Mouse (Mus musculus) testis, adult 2 months (tissue): ENCODE measurements around the gene Etnk1. TPM values are rescaled to one million over a fixed set of nuclear protein-coding genes. Genes with fewer than 3 reads are reported as not detected.

Experiments
- H3K27ac ChIP-seq: fragments of 200-500 bp; 2 replicates; pipeline ENCODE4 v1.5.1; 2012; ENCODE audit warnings: low read depth, low read length; ENCODE audit not compliant: control insufficient read depth, insufficient read depth
- H3K27me3 ChIP-seq: fragments of 200-500 bp; 2 replicates; pipeline ENCODE4 v1.6.1; 2012; ENCODE audit warnings: mild to moderate bottlenecking, low read length, moderate library complexity; ENCODE audit not compliant: control insufficient read depth, insufficient read depth
- H3K36me3 ChIP-seq: fragments of 200-500 bp; 2 replicates; pipeline ENCODE4 v1.6.1; 2012; ENCODE audit warnings: mild to moderate bottlenecking, low read length; ENCODE audit not compliant: control insufficient read depth, insufficient read depth
- H3K4me1 ChIP-seq: fragments of 200-500 bp; 2 replicates; pipeline ENCODE4 v1.6.1; 2012; ENCODE audit warnings: low read length; ENCODE audit not compliant: control insufficient read depth, insufficient read depth
- H3K4me3 ChIP-seq: fragments of 200-500 bp; 2 replicates; pipeline ENCODE4 v1.5.1; 2012; ENCODE audit warnings: low read depth, mild to moderate bottlenecking, low read length, moderate library complexity, mixed read lengths; ENCODE audit not compliant: control insufficient read depth
- CTCF ChIP-seq: fragments of 200-500 bp; IDR thresholded peaks from 2 replicates; pipeline ENCODE4 v1.5.1; 2012; ENCODE audit warnings: low read depth, mild to moderate bottlenecking, inconsistent platforms, low read length, moderate library complexity; ENCODE audit not compliant: control insufficient read depth, insufficient read depth, insufficient replicate concordance
- POLR2A ChIP-seq: fragments of 200-500 bp; IDR thresholded peaks from 2 replicates; pipeline ENCODE4 v1.6.1; 2012; ENCODE audit warnings: low read depth, mild to moderate bottlenecking, inconsistent platforms, low read length, moderate library complexity; ENCODE audit not compliant: control insufficient read depth
- polyA plus RNA-seq: library from polyadenylated mRNA; depleted of rRNA; stranded (reverse); fragments of >200 nt; gene quantifications from 2 replicates; pipeline ENCODE4 v1.2.3, GENCODE M21; 2012; rRNA removed

The Etnk1 gene
- polyA plus RNA-seq: 48.3 and 52.2 TPM in 2 replicates

DNA sequence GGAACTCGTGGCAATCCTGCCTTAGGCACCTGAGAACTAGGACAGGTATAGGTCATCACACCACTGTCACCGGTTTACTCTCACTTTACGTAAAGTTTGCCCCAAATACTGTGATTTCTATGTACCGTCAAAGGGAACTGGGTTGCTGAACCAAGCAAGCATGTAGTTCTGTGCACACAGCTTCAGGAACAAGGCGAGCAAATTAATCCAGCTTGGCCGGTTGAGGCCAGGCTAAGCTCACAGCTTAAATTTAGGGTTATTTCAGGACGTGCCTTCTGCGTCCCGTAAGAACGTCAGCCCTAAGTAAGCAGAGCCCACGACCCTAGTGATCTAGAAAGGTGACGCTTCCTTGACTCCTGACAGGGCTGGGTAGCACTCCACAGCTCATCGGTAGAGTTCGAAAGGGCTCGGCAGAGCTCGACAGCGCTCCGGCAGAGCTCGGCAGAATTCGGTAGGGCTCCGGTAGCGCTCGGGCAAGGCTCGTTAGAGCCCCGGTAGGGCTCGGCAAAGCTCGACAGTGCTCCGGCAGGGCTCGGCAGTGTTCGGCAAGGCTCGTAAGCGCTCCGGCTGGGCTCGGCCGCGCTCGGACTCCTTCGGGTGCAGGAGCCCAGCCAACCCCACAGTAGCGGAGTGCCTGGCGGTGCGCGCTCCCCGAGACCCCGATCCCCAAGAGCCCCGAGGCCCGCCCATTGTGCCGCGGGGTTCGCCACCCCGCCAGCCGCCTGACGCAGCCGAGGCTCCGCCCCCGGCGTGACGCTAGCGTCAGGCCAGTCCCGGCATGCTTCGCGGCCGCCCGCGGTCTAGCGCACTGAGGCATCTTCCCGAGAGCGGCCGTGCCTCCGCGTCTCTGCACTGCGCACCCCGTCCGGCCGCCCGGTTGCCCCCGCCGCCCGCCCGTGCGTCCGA lies at the start of gene Etnk1:
Gene Etnk1 (plus strand): TSS at position 770 of the 906 bp plus-strand sequence.
- Histone ChIP-seq H3K27ac (peak within 1 kb of the TSS; percentile 78), H3K4me3 (peak within 1 kb of the TSS; percentile 97), H3K27me3 (no peaks in the 10 kb centered on the region), H3K36me3 (no peaks in the 10 kb centered on the region), H3K4me1 (peaks cover 3% of the 10 kb centered on the region)
- TF ChIP-seq POLR2A (peak; percentile 99), CTCF (no peak)

DNA sequence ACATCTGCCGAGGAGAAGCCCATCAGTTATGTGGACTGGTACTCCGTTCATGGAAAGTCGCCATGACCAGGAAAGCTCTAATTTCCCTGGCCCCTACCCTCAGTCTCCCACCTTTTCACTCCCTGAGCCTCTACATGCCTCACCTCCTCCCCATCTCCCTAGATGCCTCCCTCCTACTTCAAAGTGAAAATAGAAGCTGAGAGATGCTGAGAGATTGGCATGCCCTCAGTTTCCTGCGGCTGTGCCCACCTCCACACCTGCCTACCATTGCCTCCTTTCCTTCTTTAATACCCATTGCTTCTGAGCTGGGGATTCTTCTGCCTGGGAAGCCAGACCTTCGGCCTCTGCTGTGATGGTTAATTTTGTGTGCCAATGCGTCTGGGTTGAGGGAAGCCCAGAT lies 47.7 kb upstream of the Etnk1 start:
- no peaks in the 10 kb centered on the region for H3K36me3 ChIP-seq
- H3K27me3 ChIP-seq: no peaks in the 10 kb centered on the region
- H3K27ac ChIP-seq: no peak overlapping the region
- H3K4me1 ChIP-seq: no peaks in the 10 kb centered on the region
- H3K4me3 ChIP-seq: no peak overlapping the region
- no peak for TF ChIP-seq CTCF
- no peak for TF ChIP-seq POLR2A

DNA sequence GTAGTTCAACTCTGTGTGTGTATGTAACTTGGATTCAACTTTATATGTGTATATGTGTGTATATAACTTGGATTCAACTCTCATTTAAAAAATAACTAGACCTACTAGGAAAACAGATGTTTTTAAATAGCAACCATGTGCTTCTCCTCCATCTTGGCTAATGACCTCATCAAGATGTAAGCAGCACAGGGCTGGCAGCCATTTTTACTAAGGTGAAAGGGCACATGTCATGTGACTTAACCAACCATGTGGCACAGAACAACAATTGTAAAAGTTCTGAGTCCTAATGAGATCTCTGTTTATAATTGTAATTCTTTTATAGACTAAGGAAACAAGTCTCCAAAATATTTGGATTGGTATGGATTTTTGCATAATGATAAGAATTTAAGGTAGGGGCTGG lies 41.3 kb upstream of the Etnk1 start:
- no peak overlapping the region for H3K4me3 ChIP-seq
- no peaks in the 10 kb centered on the region for H3K36me3 ChIP-seq
- peaks cover 8% of the 10 kb centered on the region for H3K4me1 ChIP-seq
- TF ChIP-seq POLR2A: no peak
- no peak for TF ChIP-seq CTCF
- H3K27me3 ChIP-seq: no peaks in the 10 kb centered on the region
- H3K27ac ChIP-seq: no peak overlapping the region

DNA sequence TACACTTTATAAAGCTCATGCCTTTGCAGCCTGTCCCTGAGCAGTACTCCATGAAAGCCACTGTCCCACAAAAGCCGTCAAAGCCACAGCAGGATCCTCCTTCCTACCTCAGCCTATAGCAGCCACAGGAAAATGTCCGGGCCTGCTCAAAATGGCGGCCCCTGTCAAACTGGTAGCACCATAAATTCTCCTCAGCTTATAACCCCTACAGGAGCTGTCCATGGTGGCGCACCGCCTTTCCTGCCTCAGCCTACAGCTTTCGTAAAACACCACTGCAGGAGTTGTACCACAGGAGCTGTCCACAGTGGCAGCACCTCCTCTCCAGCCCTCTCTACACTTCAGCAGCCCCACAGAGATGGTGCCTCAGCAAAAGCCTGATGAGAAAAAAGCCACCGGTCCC lies 37.6 kb upstream of the Etnk1 start:
- H3K36me3 ChIP-seq: no peaks in the 10 kb centered on the region
- H3K4me3 ChIP-seq: peak overlapping the region; percentile 21; the same call in 1 of the 2 replicates
- no peaks in the 10 kb centered on the region for H3K27me3 ChIP-seq
- H3K27ac ChIP-seq: no peak overlapping the region
- TF ChIP-seq CTCF (no peak), POLR2A (no peak)
- peaks cover 8% of the 10 kb centered on the region for H3K4me1 ChIP-seq

DNA sequence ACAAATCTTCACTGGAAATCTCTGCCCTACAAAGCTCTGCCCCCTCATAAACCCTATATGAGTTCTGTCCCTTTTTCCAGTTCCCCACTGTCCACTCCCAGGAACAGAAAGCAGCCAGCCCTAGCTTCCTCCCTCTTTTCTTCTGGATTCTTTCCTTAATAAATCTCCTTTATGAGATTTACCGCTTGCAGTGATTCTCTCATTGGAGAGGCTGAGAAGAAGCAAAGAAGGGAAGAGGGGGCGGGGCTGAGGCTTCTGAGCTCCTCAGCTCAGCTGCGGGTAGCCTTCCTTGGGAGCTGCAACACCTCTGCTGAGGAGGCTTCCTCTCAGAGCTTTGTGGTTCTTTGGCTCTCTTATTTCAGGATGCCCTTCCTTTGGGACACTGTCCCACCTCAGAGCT lies 37.1 kb upstream of the Etnk1 start:
- H3K27ac ChIP-seq: no peak overlapping the region
- H3K27me3 ChIP-seq: no peaks in the 10 kb centered on the region
- peaks cover 9% of the 10 kb centered on the region for H3K4me1 ChIP-seq
- H3K4me3 ChIP-seq: no peak overlapping the region
- H3K36me3 ChIP-seq: no peaks in the 10 kb centered on the region
- TF ChIP-seq CTCF: no peak
- TF ChIP-seq POLR2A: no peak

DNA sequence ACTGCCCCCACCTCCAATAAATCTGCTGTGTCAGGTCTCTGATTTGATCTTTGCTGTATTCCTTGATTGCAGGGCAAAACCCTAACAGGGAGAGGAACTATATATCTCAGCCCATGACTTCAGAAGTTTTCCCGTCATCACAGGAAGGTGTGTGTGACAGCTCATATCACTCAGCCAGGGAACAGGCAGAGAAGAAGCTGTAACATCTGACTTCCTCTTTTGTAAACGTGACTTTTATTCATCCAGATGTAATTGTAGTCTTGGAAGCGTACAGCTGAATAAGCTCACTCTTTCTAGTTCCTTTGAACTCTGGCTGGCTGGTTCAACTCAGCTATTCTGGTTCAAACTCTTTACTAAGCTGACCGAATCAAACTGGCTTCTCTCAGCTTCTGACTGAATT lies 36.6 kb upstream of the Etnk1 start:
- no peak overlapping the region for H3K27ac ChIP-seq
- H3K4me3 ChIP-seq: no peak overlapping the region
- no peaks in the 10 kb centered on the region for H3K27me3 ChIP-seq
- TF ChIP-seq POLR2A (no peak), CTCF (no peak)
- H3K4me1 ChIP-seq: peaks cover 10% of the 10 kb centered on the region
- no peaks in the 10 kb centered on the region for H3K36me3 ChIP-seq

DNA sequence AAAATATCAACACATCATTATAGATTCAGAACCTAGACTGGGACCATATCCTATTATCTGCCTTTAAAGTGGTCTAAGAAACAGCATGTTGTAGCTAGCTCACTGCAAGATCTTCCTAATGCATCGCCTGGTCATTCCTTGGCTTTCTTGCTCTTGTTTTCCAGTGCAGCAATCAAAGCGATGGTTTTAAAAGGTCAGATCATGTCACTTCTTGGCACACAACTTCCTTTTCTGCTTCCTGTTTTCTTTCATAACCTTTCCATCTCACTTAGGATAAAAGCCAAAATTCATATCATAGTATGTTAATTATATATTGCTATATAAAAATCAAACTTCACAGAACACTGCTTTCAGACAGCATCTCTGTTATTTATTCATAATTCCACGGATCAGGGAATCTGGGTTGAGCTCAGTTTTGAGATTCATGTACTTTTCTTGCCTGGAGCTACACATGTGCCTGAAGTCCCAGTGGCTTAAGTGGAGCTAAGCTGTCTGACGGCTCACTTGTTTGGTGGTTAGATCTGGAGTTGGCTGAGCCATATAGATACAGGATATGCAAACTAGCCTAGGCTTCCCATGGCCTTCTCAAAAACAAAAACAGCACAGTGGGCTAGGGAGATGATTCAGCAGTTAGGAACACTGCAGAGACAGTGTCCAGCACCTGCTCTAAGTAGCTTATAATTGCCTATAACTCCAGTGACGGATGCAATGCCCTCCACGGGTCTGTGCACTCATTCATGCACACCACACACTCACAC lies 34.9 kb upstream of the Etnk1 start:
- Histone ChIP-seq H3K36me3 (no peaks in the 10 kb centered on the region), H3K4me1 (peaks cover 10% of the 10 kb centered on the region), H3K27me3 (no peaks in the 10 kb centered on the region), H3K27ac (no peak overlapping the region), H3K4me3 (no peak overlapping the region)
- no peak for TF ChIP-seq CTCF
- no peak for TF ChIP-seq POLR2A
